35 mouse cellular contexts compared by ENCODE assay signal in the genomic region with DNA sequence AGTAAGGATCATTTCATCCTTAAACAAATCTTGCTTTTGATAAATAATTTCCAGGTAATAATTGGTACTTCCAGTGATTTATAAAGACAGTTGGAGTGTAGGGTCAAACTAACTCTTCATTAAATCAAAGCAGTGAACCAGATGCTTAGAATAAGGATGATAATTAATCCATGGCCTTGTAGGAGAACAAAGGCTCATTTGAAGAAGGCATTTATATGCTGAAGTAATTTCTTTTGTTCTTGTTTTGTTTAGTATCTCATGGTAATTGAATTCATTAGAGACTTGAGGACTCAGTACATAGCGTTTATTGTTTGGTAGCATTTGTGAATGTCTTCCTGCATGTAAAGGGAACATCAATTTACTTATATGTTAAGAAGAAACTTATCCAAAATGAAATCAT.
"Had no signal": no experiment of that assay in that cellular context is flagged by ENCODE, and none has a peak within 500 bp of the region (broad histone marks: within the 10 kb centered on the region; RNA-seq: fewer than 3 reads in every experiment).

No protein-coding gene starts in this region.

- H3K4me2 ChIP-seq: heart, embryonic 11.5 days; heart, embryonic 12.5 days; heart, embryonic 13.5 days; heart, embryonic 15.5 days; hindbrain, embryonic 12.5 days; hindbrain, embryonic 13.5 days; hindbrain, embryonic 14.5 days; hindbrain, embryonic 15.5 days; intestine, embryonic 15.5 days; kidney, embryonic 15.5 days had no signal

- H3K27me3 ChIP-seq: heart, embryonic 12.5 days; heart, embryonic 13.5 days; heart, embryonic 15.5 days; hindbrain, embryonic 12.5 days; hindbrain, embryonic 13.5 days; hindbrain, embryonic 15.5 days; intestine, embryonic 15.5 days; kidney, embryonic 15.5 days had no signal

- H3K36me3 ChIP-seq: heart, embryonic 10.5 days; heart, embryonic 12.5 days; heart, embryonic 13.5 days; heart, embryonic 15.5 days; hindbrain, embryonic 10.5 days; hindbrain, embryonic 12.5 days; hindbrain, embryonic 13.5 days; hindbrain, embryonic 15.5 days; intestine, embryonic 15.5 days; kidney, embryonic 15.5 days had no signal

- DNase-seq: heart, postnatal 10 days; heart, postnatal 14 days; heart, postnatal 36 days; heart, postnatal 4 days; kidney, adult 11 months; kidney, adult 18-20 months; kidney, adult 2 months; kidney, adult 8-10 months; kidney, adult 9 months; kidney, postnatal 10 days; kidney, postnatal 14 days; kidney, postnatal 25 days; kidney, postnatal 36 days; kidney, postnatal 4 days; layer of hippocampus, adult 9-11 months; layer of hippocampus, postnatal 36 days had no signal

- H3K4me3 ChIP-seq: heart, embryonic 10.5 days; heart, embryonic 12.5 days; heart, embryonic 13.5 days; heart, embryonic 15.5 days; hindbrain, embryonic 10.5 days; hindbrain, embryonic 12.5 days; hindbrain, embryonic 13.5 days; hindbrain, embryonic 15.5 days; intestine, embryonic 15.5 days; kidney, embryonic 15.5 days; layer of hippocampus, adult 2 months had no signal

- ATAC-seq: hindbrain, embryonic 16.5 days; hindbrain, postnatal 0 days; inflammation-experienced regulatory T-cells, adult 6 months; intestine, embryonic 15.5 days; intestine, embryonic 16.5 days; intestine, postnatal 0 days had no signal

- H3K4me1 ChIP-seq: heart, embryonic 10.5 days; heart, embryonic 12.5 days; heart, embryonic 13.5 days; heart, embryonic 15.5 days; hindbrain, embryonic 10.5 days; hindbrain, embryonic 12.5 days; hindbrain, embryonic 13.5 days; hindbrain, embryonic 15.5 days; intestine, embryonic 15.5 days; kidney, embryonic 15.5 days had no signal

- H3K27ac ChIP-seq: heart, embryonic 10.5 days; heart, embryonic 13.5 days; heart, embryonic 15.5 days; hindbrain, embryonic 10.5 days; hindbrain, embryonic 12.5 days; hindbrain, embryonic 13.5 days; hindbrain, embryonic 14.5 days; hindbrain, embryonic 15.5 days; hindbrain, postnatal 0 days; intestine, embryonic 15.5 days; kidney, embryonic 15.5 days; kidney, postnatal 0 days; layer of hippocampus, adult 2 months had no signal

- H3K9ac ChIP-seq: heart, embryonic 12.5 days; heart, embryonic 13.5 days; heart, embryonic 15.5 days; hindbrain, embryonic 12.5 days; hindbrain, embryonic 13.5 days; hindbrain, embryonic 14.5 days; hindbrain, embryonic 15.5 days; intestine, embryonic 15.5 days; kidney, embryonic 15.5 days had no signal

- H3K9me3 ChIP-seq: heart, embryonic 10.5 days; heart, embryonic 13.5 days; heart, embryonic 15.5 days; hindbrain, embryonic 10.5 days; hindbrain, embryonic 12.5 days; hindbrain, embryonic 13.5 days; hindbrain, embryonic 15.5 days; intestine, embryonic 15.5 days; kidney, embryonic 15.5 days had no signal
